Mouse (Mus musculus) lung, embryonic 16.5 days (tissue): ENCODE data around the gene H2-Q4. TPM values are rescaled to one million over a fixed set of nuclear protein-coding genes. Genes with fewer than 3 reads are reported as not detected.
"Not testable (repeated sequence)": the region's sequence is repeated elsewhere in the genome, so short reads cannot be mapped to it uniquely, and the experiment has no call there.

Experiments
- ATAC-seq: fragments of 200-750 bp; cut with Nextera tagmentation; 2 replicates; pipeline ENCODE4 v1.8.0; 2017; ENCODE audit warnings: low read depth, mild to moderate bottlenecking, moderate library complexity
- H3K27ac ChIP-seq: fragments of 300-500 bp; sonication (generic); 2 replicates; pipeline ENCODE4 v1.5.1; 2014; ENCODE audit warnings: mild to moderate bottlenecking, control low read depth, low read length
- H3K27me3 ChIP-seq: fragments of 300-500 bp; sonication (generic); 2 replicates; pipeline ENCODE4 v1.6.1; 2014; ENCODE audit warnings: low read depth, low read length, mixed read lengths; ENCODE audit not compliant: control insufficient read depth, insufficient read depth
- H3K36me3 ChIP-seq: fragments of 300-500 bp; sonication (generic); 2 replicates; pipeline ENCODE4 v1.6.1; 2014; ENCODE audit warnings: low read length; ENCODE audit not compliant: control insufficient read depth, insufficient read depth
- H3K4me1 ChIP-seq: fragments of 300-500 bp; sonication (generic); replicated peaks from 2 replicates; pipeline ENCODE4 v1.6.1; 2014; ENCODE audit warnings: low read length, mixed read lengths; ENCODE audit not compliant: control insufficient read depth, insufficient read depth
- H3K4me2 ChIP-seq: fragments of 300-500 bp; sonication (generic); 2 replicates; pipeline ENCODE4 v1.6.1; 2014; ENCODE audit warnings: low read depth, low read length, control low read depth
- H3K4me3 ChIP-seq: fragments of 300-500 bp; sonication (generic); 2 replicates; pipeline ENCODE4 v1.5.1; 2014; ENCODE audit warnings: mild to moderate bottlenecking, low read length, control low read depth
- H3K9ac ChIP-seq: fragments of 300-500 bp; sonication (generic); 2 replicates; pipeline ENCODE4 v1.6.1; 2014; ENCODE audit warnings: low read length, control low read depth
- H3K9me3 ChIP-seq: fragments of 300-500 bp; sonication (generic); 2 replicates; pipeline ENCODE4 v1.6.1; 2016; ENCODE audit warnings: low read length; ENCODE audit not compliant: control insufficient read depth
- WGBS: fragments of 180-500 bp; shearing (Covaris S2); extraction: QIAGEN DNeasy Blood & Tissue Kit; methylation state at CpG from one replicate; pipeline ENCODE4 v1.1.7; 2014; 5-methylcytosine and 5-hydroxymethylcytosine counted together
- polyA plus RNA-seq: library from polyadenylated mRNA; unstranded; fragments of >200 nt; fragmentation: Nextera tagmentation; extraction: Ambion mirVana; gene quantifications from 2 replicates; pipeline ENCODE4 v1.2.1, GENCODE M21; 2015

H2-Q4 gene
- polyA plus RNA-seq, 1 experiment from 2014 or later: 6.5 TPM

DNA sequence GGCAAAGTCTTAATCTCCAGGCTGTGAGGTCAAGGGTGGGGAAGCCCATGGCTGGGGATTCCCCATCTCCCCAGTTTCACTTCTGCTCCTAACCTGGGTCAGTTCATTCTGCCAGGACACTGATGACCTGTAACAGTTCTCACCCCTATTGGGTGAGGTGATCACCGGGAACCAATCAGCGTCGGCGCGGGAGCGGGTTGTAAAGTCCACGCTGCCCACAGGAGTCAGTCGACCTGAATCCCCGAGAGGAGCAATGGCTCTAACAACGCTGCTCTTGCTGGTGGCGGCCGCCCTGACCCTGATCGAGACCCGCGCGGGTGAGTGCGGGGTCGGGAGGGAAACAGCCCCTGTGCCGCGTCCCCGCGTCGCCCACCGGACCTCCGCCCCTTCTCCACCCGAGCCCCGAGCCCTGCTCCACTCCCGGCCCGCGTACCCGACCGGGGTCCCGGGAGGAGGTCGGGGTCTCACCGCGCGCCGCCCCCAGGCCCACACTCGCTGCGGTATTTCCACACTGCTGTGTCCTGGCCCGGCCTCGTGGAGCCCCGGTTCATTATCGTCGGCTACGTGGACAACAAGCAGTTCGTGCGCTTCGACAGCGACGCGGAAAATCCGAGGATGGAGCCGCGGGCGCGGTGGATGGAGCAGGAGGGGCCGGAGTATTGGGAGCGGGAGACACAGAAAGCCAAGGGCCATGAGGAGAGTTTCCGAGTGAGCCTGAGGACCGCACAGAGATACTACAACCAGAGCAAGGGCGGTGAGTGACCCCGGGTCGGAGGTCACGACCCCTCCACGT, 45.4 kb downstream of the H2-Q4 start, which contains the start of gene H2-Q6:
Gene H2-Q6, plus strand, starts transcription at position 227 of the 793 bp plus-strand sequence.
- H3K27me3 ChIP-seq: peaks cover 11% of the 10 kb centered on the region
- not testable (repeated sequence) for H3K4me1 ChIP-seq, H3K9me3 ChIP-seq, H3K27ac ChIP-seq, H3K36me3 ChIP-seq
- H3K4me2 ChIP-seq: peak within 1 kb of the TSS; percentile 62
- 1% methylated on average over 47 of the region's 66 CpGs for WGBS
- peak within 1 kb of the TSS; percentile 40 for H3K4me3 ChIP-seq
- peak within 1 kb of the TSS; percentile 51; the same call in 1 of the 2 replicates for H3K9ac ChIP-seq
- peak; percentile 76 for ATAC-seq

GRCm38 (mm10) chr17:35425474-35425873, 46.1 kb downstream of the H2-Q4 start:
- not testable (repeated sequence) for H3K36me3 ChIP-seq, H3K9ac ChIP-seq, H3K9me3 ChIP-seq, H3K27ac ChIP-seq, H3K4me1 ChIP-seq
- peak; percentile 34; the same call in 1 of the 2 replicates for ATAC-seq
- WGBS: 15% methylated on average over 28 of the region's 28 CpGs
- Histone ChIP-seq H3K4me3 (peak overlapping the region; percentile 40), H3K27me3 (peaks cover 11% of the 10 kb centered on the region), H3K4me2 (peak overlapping the region; percentile 62)

DNA sequence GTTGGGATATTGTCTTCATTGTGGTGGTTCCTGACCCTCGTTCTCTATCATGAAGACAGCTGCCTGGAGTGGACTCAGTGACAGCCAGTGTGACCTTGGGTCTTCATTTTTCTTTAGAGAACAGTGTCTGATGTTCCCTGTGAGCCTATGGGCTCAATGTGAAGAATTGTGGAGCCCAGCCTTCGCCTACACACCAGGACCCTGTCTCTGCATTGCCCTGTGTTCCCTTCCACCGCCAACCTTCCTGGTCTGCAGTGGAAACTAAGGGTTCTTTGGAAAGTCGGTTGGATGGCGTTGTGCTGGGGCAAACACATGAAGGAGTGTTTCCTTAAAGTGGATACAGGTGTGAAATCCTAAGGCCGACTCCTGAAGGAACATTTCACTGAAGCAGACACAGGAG, 49.5 kb downstream of the H2-Q4 start:
- H3K27me3 ChIP-seq: peaks cover 11% of the 10 kb centered on the region
- H3K36me3 ChIP-seq, ATAC-seq, H3K4me2 ChIP-seq, H3K4me1 ChIP-seq, H3K9me3 ChIP-seq, H3K9ac ChIP-seq, H3K27ac ChIP-seq, H3K4me3 ChIP-seq: not testable (repeated sequence)
- 83% methylated on average over 6 of the region's 6 CpGs for WGBS

- not testable (repeated sequence) for H3K27ac ChIP-seq, H3K9ac ChIP-seq, H3K27me3 ChIP-seq, H3K4me2 ChIP-seq, H3K36me3 ChIP-seq, ATAC-seq, H3K4me3 ChIP-seq, H3K4me1 ChIP-seq, H3K9me3 ChIP-seq
- WGBS: 85% methylated on average over 6 of the region's 6 CpGs
Observed at GRCm38 (mm10) chr17:35430671-35431070, 51.3 kb downstream of the H2-Q4 start.

- not testable (repeated sequence) for H3K36me3 ChIP-seq, ATAC-seq, H3K9me3 ChIP-seq, H3K27ac ChIP-seq, H3K4me2 ChIP-seq, H3K4me1 ChIP-seq, H3K4me3 ChIP-seq, H3K9ac ChIP-seq, H3K27me3 ChIP-seq
- WGBS: 81% methylated on average over 2 of the region's 3 CpGs
Observed at GRCm38 (mm10) chr17:35432167-35432566, 52.8 kb downstream of the H2-Q4 start.

DNA sequence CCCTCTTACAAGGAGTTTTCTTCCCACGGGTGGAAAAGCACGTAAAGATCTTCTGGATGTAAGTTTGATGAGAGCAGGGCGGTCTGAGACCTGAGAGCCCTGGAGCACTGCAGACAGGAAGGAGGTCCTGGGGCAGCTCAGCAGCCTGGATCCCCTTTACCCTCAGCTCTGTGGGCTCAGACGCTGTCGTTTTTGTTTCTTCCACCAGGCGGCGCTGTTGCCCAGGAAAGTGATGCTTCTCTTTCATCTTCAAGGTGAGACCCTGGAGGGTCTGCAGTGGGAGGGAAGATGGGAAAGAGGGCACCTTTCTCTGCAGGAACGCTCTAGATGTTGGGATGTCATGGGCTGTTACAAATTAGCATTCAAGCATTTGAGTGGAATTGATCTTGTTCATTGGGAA, 55.4 kb downstream of the H2-Q4 start:
- 9% methylated on average over 8 of the region's 8 CpGs for WGBS
- H3K27me3 ChIP-seq, ATAC-seq, H3K9ac ChIP-seq, H3K4me1 ChIP-seq, H3K36me3 ChIP-seq, H3K9me3 ChIP-seq, H3K4me3 ChIP-seq, H3K27ac ChIP-seq, H3K4me2 ChIP-seq: not testable (repeated sequence)

Other genes starting within 250 kb of the H2-Q4 start
- gene Apom, start 247.6 kb upstream of the H2-Q4 start, polyA plus RNA-seq: 1.4 and 13.6 TPM in 2 replicates
- gene Bag6, start 244.4 kb upstream of the H2-Q4 start, polyA plus RNA-seq: 46.3 and 54.9 TPM in 2 replicates
- gene Prrc2a, start 214.7 kb upstream of the H2-Q4 start, polyA plus RNA-seq: 151 and 167 TPM in 2 replicates
- 7.3 and 8.0 TPM in 2 replicates for gene Aif1, start 203.5 kb upstream of the H2-Q4 start, polyA plus RNA-seq
- 11.3 and 12.4 TPM in 2 replicates for gene Lst1, start 191.2 kb upstream of the H2-Q4 start, polyA plus RNA-seq
- gene Ltb, start 185.2 kb upstream of the H2-Q4 start, polyA plus RNA-seq: 1.0 and 1.5 TPM in 2 replicates
- gene Tnf, start 177.6 kb upstream of the H2-Q4 start, polyA plus RNA-seq: 0.09 and 0.24 TPM in 2 replicates
- gene Lta, start 174.3 kb upstream of the H2-Q4 start, polyA plus RNA-seq: 0.30 TPM in 1 of 2 replicates, not detected in the other
- gene Gm16181, start 158.8 kb upstream of the H2-Q4 start, polyA plus RNA-seq: 1.2 TPM in 1 of 2 replicates, not detected in the other
- gene Atp6v1g2, start 146.0 kb upstream of the H2-Q4 start, polyA plus RNA-seq: 4.9 and 5.9 TPM in 2 replicates
- gene Nfkbil1, start 143.8 kb upstream of the H2-Q4 start, polyA plus RNA-seq: 10.0 and 11.0 TPM in 2 replicates
- gene Ddx39b, start 137.9 kb upstream of the H2-Q4 start, polyA plus RNA-seq: 437 and 448 TPM in 2 replicates
- 141 and 161 TPM in 2 replicates for gene H2-D1, start 116.9 kb upstream of the H2-Q4 start, polyA plus RNA-seq
- gene H2-Q1, start 59.2 kb upstream of the H2-Q4 start, polyA plus RNA-seq: 0.24 and 0.38 TPM in 2 replicates
- gene H2-Q2, start 37.4 kb upstream of the H2-Q4 start, polyA plus RNA-seq: 6.5 and 7.0 TPM in 2 replicates
- gene H2-Q6, start 45.2 kb downstream of the H2-Q4 start, polyA plus RNA-seq: 0.48 and 1.5 TPM in 2 replicates
- gene H2-Q7, start 59.5 kb downstream of the H2-Q4 start, polyA plus RNA-seq: 5.0 and 6.1 TPM in 2 replicates
- 1.3 and 7.4 TPM in 2 replicates for gene H2-Q10, start 90.5 kb downstream of the H2-Q4 start, polyA plus RNA-seq
- gene Pou5f1, start 126.4 kb downstream of the H2-Q4 start, polyA plus RNA-seq: not detected in 2 replicates
- 91.9 and 96.7 TPM in 2 replicates for gene Tcf19, start 137.2 kb downstream of the H2-Q4 start, polyA plus RNA-seq
- gene Cchcr1, start 137.5 kb downstream of the H2-Q4 start, polyA plus RNA-seq: 23.3 and 24.0 TPM in 2 replicates
- gene Psors1c2, start 153.6 kb downstream of the H2-Q4 start, polyA plus RNA-seq: 0.69 and 0.79 TPM in 2 replicates
- 0.05 and 0.13 TPM in 2 replicates for gene Cdsn, start 172.5 kb downstream of the H2-Q4 start, polyA plus RNA-seq
- gene 2300002M23Rik, start 187.8 kb downstream of the H2-Q4 start, polyA plus RNA-seq: 0.11 TPM in 1 of 2 replicates, not detected in the other
- 193 and 232 TPM in 2 replicates for gene Sfta2, start 221.9 kb downstream of the H2-Q4 start, polyA plus RNA-seq
- 0.03 TPM in 1 of 2 replicates, not detected in the other for gene Gm9573, start 247.0 kb downstream of the H2-Q4 start, polyA plus RNA-seq